Mouse (Mus musculus) G1E-ER4 (cell line): ENCODE measurements around the gene Spata13. TPM values are rescaled to one million over a fixed set of nuclear protein-coding genes. Genes with fewer than 3 reads are reported as not detected.

Experiments used
- GATA1 ChIP-seq: IDR thresholded peaks from one replicate; pipeline ENCODE4 v1.8.0; 2012; ENCODE audit warnings: low read length, inconsistent platforms
- polyA plus RNA-seq: library from polyadenylated mRNA; stranded (reverse); fragments of >175 nt; gene quantifications from 2 replicates; pipeline ENCODE4 v1.2.3, GENCODE M21; 2012

Spata13 gene
- polyA plus RNA-seq, 1 experiment = 0.02 TPM

- TF ChIP-seq GATA1 = no peak
Measured at GRCm38 (mm10) chr14:60796600-60797322, 163.0 kb downstream of the Spata13 start.

- TF ChIP-seq GATA1 = no peak
Measured at GRCm38 (mm10) chr14:60797596-60797995, 163.8 kb downstream of the Spata13 start.

GRCm38 (mm10) chr14:60798721-60799120, 164.9 kb downstream of the Spata13 start:
- no peak for TF ChIP-seq GATA1

GRCm38 (mm10) chr14:60799762-60800728, 166.2 kb downstream of the Spata13 start:
- TF ChIP-seq GATA1 = no peak

- no peak for TF ChIP-seq GATA1
Measured at GRCm38 (mm10) chr14:60802026-60802425, 168.2 kb downstream of the Spata13 start.

GRCm38 (mm10) chr14:60804978-60805377, 171.2 kb downstream of the Spata13 start:
- TF ChIP-seq GATA1 = no peak

- no peak for TF ChIP-seq GATA1
Measured at GRCm38 (mm10) chr14:60805871-60806270, 172.1 kb downstream of the Spata13 start.

GRCm38 (mm10) chr14:60806891-60807344, 173.1 kb downstream of the Spata13 start:
- TF ChIP-seq GATA1 = no peak

- TF ChIP-seq GATA1 = no peak
Measured at GRCm38 (mm10) chr14:60809881-60810280, 176.1 kb downstream of the Spata13 start.

GRCm38 (mm10) chr14:60811547-60811946, 177.7 kb downstream of the Spata13 start:
- TF ChIP-seq GATA1 = no peak

Other genes with a start within 250 kb of the Spata13 start
- gene C1qtnf9, start 134.1 kb downstream of the Spata13 start, polyA plus RNA-seq = not detected in 2 replicates
- gene Mipep, start 150.6 kb downstream of the Spata13 start, polyA plus RNA-seq = 16.7 and 21.8 TPM in 2 replicates